Mouse (Mus musculus): ENCODE measurements around the gene Coasy. TPM values are rescaled to one million over a fixed set of nuclear protein-coding genes. Genes with fewer than 3 reads are reported as not detected.

Coasy gene
- polyA plus RNA-seq (2015; fragmentation: Nextera tagmentation; extraction: Ambion mirVana): 26.8 and 28.4 TPM in 2 replicates

GRCm38 (mm10) chr11:101082208-101083082 lies at the start of gene Coasy:
Coasy (plus strand) TSS chr11:101082565.
- peak; percentile 84 for ATAC-seq (ENCODE audit: extremely low read depth, insufficient number of reproducible peaks, low FRiP score, low TSS enrichment)
- H3K9ac ChIP-seq: peak within 1 kb of the TSS; percentile 97
- H3K4me3 ChIP-seq: peak within 1 kb of the TSS; percentile 91
- peaks cover 41% of the 10 kb centered on the region for H3K27me3 ChIP-seq (replicated peaks)
- H3K4me1 ChIP-seq: peaks cover 42% of the 10 kb centered on the region
- peaks cover 16% of the 10 kb centered on the region for H3K36me3 ChIP-seq
- peak within 1 kb of the TSS; percentile 94 for H3K27ac ChIP-seq (replicated peaks)
- no peaks in the 10 kb centered on the region for H3K9me3 ChIP-seq
- under 1% methylated on average over 51 of the region's 51 CpGs for WGBS
- peak within 1 kb of the TSS; percentile 99 for H3K4me2 ChIP-seq

GRCm38 (mm10) chr11:101033856-101034500 lies 48.4 kb upstream of the Coasy start:
- H3K9me3 ChIP-seq: no peaks in the 10 kb centered on the region
- H3K4me3 ChIP-seq: no peak overlapping the region
- peaks cover 96% of the 10 kb centered on the region for H3K36me3 ChIP-seq
- WGBS: 90% methylated on average over 17 of the region's 17 CpGs
- H3K27ac ChIP-seq (replicated peaks): no peak overlapping the region
- H3K4me2 ChIP-seq: no peak overlapping the region
- no peak for ATAC-seq (ENCODE audit: extremely low read depth, insufficient number of reproducible peaks, low FRiP score, low TSS enrichment)
- peaks cover 21% of the 10 kb centered on the region for H3K4me1 ChIP-seq
- no peak overlapping the region for H3K9ac ChIP-seq
- H3K27me3 ChIP-seq (replicated peaks): no peaks in the 10 kb centered on the region

- H3K36me3 ChIP-seq: peaks cover 97% of the 10 kb centered on the region
- H3K4me3 ChIP-seq: no peak overlapping the region
- no peak for ATAC-seq (ENCODE audit: extremely low read depth, insufficient number of reproducible peaks, low FRiP score, low TSS enrichment)
- WGBS: 91% methylated on average over 8 of the region's 8 CpGs
- peaks cover 15% of the 10 kb centered on the region for H3K4me1 ChIP-seq
- H3K27ac ChIP-seq (replicated peaks): no peak overlapping the region
- no peaks in the 10 kb centered on the region for H3K9me3 ChIP-seq
- no peaks in the 10 kb centered on the region for H3K27me3 ChIP-seq (replicated peaks)
- no peak overlapping the region for H3K4me2 ChIP-seq
- no peak overlapping the region for H3K9ac ChIP-seq
Measured at GRCm38 (mm10) chr11:101034614-101035327, 47.6 kb upstream of the Coasy start.

GRCm38 (mm10) chr11:101035328-101035695 lies 47.1 kb upstream of the Coasy start:
- 86% methylated on average over 4 of the region's 4 CpGs for WGBS
- Histone ChIP-seq H3K27me3 (replicated peaks) (no peaks in the 10 kb centered on the region), H3K27ac (replicated peaks) (no peak overlapping the region), H3K4me3 (no peak overlapping the region), H3K9me3 (no peaks in the 10 kb centered on the region), H3K4me1 (peaks cover 9% of the 10 kb centered on the region), H3K9ac (no peak overlapping the region), H3K4me2 (no peak overlapping the region), H3K36me3 (peaks cover 98% of the 10 kb centered on the region)
- ATAC-seq (ENCODE audit: extremely low read depth, insufficient number of reproducible peaks, low FRiP score, low TSS enrichment): no peak

GRCm38 (mm10) chr11:101037795-101038194 lies 44.6 kb upstream of the Coasy start:
- 71% methylated on average over 10 of the region's 10 CpGs for WGBS
- Histone ChIP-seq H3K27me3 (replicated peaks) (no peaks in the 10 kb centered on the region), H3K4me2 (no peak overlapping the region), H3K9me3 (no peaks in the 10 kb centered on the region), H3K36me3 (peaks cover 100% of the 10 kb centered on the region), H3K4me1 (no peaks in the 10 kb centered on the region), H3K27ac (replicated peaks) (no peak overlapping the region), H3K4me3 (no peak overlapping the region), H3K9ac (no peak overlapping the region)
- no peak for ATAC-seq (ENCODE audit: extremely low read depth, insufficient number of reproducible peaks, low FRiP score, low TSS enrichment)

GRCm38 (mm10) chr11:101045826-101046225 lies 36.5 kb upstream of the Coasy start:
- ATAC-seq (ENCODE audit: extremely low read depth, insufficient number of reproducible peaks, low FRiP score, low TSS enrichment): no peak
- peaks cover 100% of the 10 kb centered on the region for H3K36me3 ChIP-seq
- H3K9me3 ChIP-seq: no peaks in the 10 kb centered on the region
- H3K4me1 ChIP-seq: peaks cover 12% of the 10 kb centered on the region
- no peak overlapping the region for H3K4me3 ChIP-seq
- H3K9ac ChIP-seq: 0 out of 2 replicates have a peak overlapping the region, but pooled peaks have one; percentile 10
- no peak overlapping the region for H3K27ac ChIP-seq (replicated peaks)
- no peak overlapping the region for H3K4me2 ChIP-seq
- WGBS: 81% methylated on average over 4 of the region's 4 CpGs
- H3K27me3 ChIP-seq (replicated peaks): no peaks in the 10 kb centered on the region

- Histone ChIP-seq H3K4me1 (peaks cover 18% of the 10 kb centered on the region), H3K27me3 (replicated peaks) (no peaks in the 10 kb centered on the region), H3K9ac (no peak overlapping the region), H3K9me3 (no peaks in the 10 kb centered on the region), H3K36me3 (peaks cover 100% of the 10 kb centered on the region), H3K4me2 (no peak overlapping the region), H3K27ac (replicated peaks) (peak overlapping the region; percentile 48; the same call in 1 of the 2 replicates), H3K4me3 (no peak overlapping the region)
- WGBS: 35% methylated on average over 9 of the region's 9 CpGs
- ATAC-seq (ENCODE audit: extremely low read depth, insufficient number of reproducible peaks, low FRiP score, low TSS enrichment): no peak
Measured at GRCm38 (mm10) chr11:101046440-101046839, 35.9 kb upstream of the Coasy start.

GRCm38 (mm10) chr11:101047502-101047901 lies 34.9 kb upstream of the Coasy start:
- H3K9ac ChIP-seq: no peak overlapping the region
- H3K4me1 ChIP-seq: peaks cover 21% of the 10 kb centered on the region
- no peaks in the 10 kb centered on the region for H3K27me3 ChIP-seq (replicated peaks)
- ATAC-seq (ENCODE audit: extremely low read depth, insufficient number of reproducible peaks, low FRiP score, low TSS enrichment): no peak
- peaks cover 100% of the 10 kb centered on the region for H3K36me3 ChIP-seq
- no peak overlapping the region for H3K4me3 ChIP-seq
- no peak overlapping the region for H3K27ac ChIP-seq (replicated peaks)
- 76% methylated on average over 3 of the region's 3 CpGs for WGBS
- no peaks in the 10 kb centered on the region for H3K9me3 ChIP-seq
- no peak overlapping the region for H3K4me2 ChIP-seq

GRCm38 (mm10) chr11:101050359-101050758 lies 32.0 kb upstream of the Coasy start:
- Histone ChIP-seq H3K4me1 (peaks cover 26% of the 10 kb centered on the region), H3K4me3 (no peak overlapping the region), H3K9me3 (peaks cover 4% of the 10 kb centered on the region; the same call in 1 of the 2 replicates), H3K27me3 (replicated peaks) (no peaks in the 10 kb centered on the region), H3K4me2 (no peak overlapping the region), H3K36me3 (peaks cover 100% of the 10 kb centered on the region), H3K27ac (replicated peaks) (no peak overlapping the region), H3K9ac (no peak overlapping the region)
- no peak for ATAC-seq (ENCODE audit: extremely low read depth, insufficient number of reproducible peaks, low FRiP score, low TSS enrichment)
- whole genome bisulfite sequencing: 84% methylated on average over 9 of the region's 9 CpGs

GRCm38 (mm10) chr11:101051051-101051493 lies 31.3 kb upstream of the Coasy start:
- no peak overlapping the region for H3K4me3 ChIP-seq
- 0 out of 2 replicates have a peak overlapping the region, but pooled peaks have one; percentile 28 for H3K27ac ChIP-seq (replicated peaks)
- peaks cover 33% of the 10 kb centered on the region for H3K4me1 ChIP-seq
- peaks cover 98% of the 10 kb centered on the region for H3K36me3 ChIP-seq
- WGBS: 81% methylated on average over 6 of the region's 6 CpGs
- peak overlapping the region; percentile 33; the same call in 1 of the 2 replicates for H3K9ac ChIP-seq
- H3K4me2 ChIP-seq: no peak overlapping the region
- H3K27me3 ChIP-seq (replicated peaks): no peaks in the 10 kb centered on the region
- peaks cover 4% of the 10 kb centered on the region; the same call in 1 of the 2 replicates for H3K9me3 ChIP-seq
- no peak for ATAC-seq (ENCODE audit: extremely low read depth, insufficient number of reproducible peaks, low FRiP score, low TSS enrichment)

- Histone ChIP-seq H3K27me3 (replicated peaks) (no peaks in the 10 kb centered on the region), H3K9me3 (peaks cover 4% of the 10 kb centered on the region; the same call in 1 of the 2 replicates), H3K4me3 (no peak overlapping the region), H3K27ac (replicated peaks) (no peak overlapping the region), H3K9ac (no peak overlapping the region), H3K4me2 (no peak overlapping the region), H3K4me1 (peaks cover 33% of the 10 kb centered on the region), H3K36me3 (peaks cover 93% of the 10 kb centered on the region)
- WGBS: 68% methylated on average over 8 of the region's 8 CpGs
- ATAC-seq (ENCODE audit: extremely low read depth, insufficient number of reproducible peaks, low FRiP score, low TSS enrichment): no peak
Measured at GRCm38 (mm10) chr11:101051617-101052016, 30.7 kb upstream of the Coasy start.
